Mouse (Mus musculus): ENCODE data around the gene Trpc5os. TPM values are rescaled to one million over a fixed set of nuclear protein-coding genes. Genes with fewer than 3 reads are reported as not detected.

Gene Trpc5os
- not detected in 2 replicates for total RNA-seq (2017)

- ATAC-seq (replicated peaks; ENCODE audit: low read depth, poor library complexity, severe bottlenecking): no peak
Observed at GRCm38 (mm10) chrX:144456281-144456680, at the start of gene Trpc5os. Trpc5os (plus strand) TSS chrX:144456581.

- ATAC-seq (replicated peaks; ENCODE audit: low read depth, poor library complexity, severe bottlenecking): no peak
Observed at GRCm38 (mm10) chrX:144408036-144408435, 48.3 kb upstream of the Trpc5os start.

DNA sequence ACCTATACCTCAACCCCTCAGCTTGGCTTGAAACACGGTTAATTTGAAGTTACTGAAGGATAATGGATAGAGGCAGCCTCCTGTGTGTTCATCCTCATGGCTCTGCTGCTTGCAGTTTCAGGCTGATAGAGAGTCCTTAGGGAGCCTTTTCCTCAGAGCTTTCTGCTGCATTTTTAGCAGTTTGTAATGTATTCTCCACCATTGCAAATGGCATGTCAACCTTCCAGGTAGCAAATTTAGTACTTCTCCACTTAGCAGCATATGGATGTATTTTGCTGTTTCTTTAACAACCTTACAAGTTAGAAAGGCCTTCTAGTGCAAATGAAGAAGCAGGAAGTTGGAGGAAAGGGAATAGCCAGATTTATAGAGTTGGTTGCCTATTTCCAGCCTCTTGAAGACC is 36.1 kb upstream of the Trpc5os start:
- no peak for ATAC-seq (replicated peaks; ENCODE audit: low read depth, poor library complexity, severe bottlenecking)

GRCm38 (mm10) chrX:144421091-144421490 is 35.3 kb upstream of the Trpc5os start:
- ATAC-seq (replicated peaks; ENCODE audit: low read depth, poor library complexity, severe bottlenecking): no peak

- ATAC-seq (replicated peaks; ENCODE audit: low read depth, poor library complexity, severe bottlenecking): no peak
Observed at GRCm38 (mm10) chrX:144423848-144424247, 32.5 kb upstream of the Trpc5os start.

DNA sequence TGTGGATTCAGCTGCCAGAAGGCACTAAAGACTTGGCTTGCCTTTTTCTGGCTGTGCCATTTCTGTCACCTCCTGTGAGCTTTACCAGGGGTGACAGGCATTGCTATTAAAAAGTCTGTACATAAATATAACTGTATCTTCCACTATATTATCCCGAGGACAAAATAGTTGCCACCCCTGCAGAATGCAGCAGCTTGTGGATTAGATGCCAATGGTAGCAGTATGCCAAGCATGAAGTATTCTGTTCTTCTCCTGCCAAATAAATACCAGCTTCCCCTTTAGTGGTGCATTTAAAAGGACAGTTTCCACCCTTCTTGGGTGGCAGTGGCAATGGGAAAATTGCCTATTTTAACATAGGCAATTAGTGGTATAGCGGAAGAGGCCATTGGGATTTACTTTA is 8.0 kb downstream of the Trpc5os start:
- ATAC-seq (replicated peaks; ENCODE audit: low read depth, poor library complexity, severe bottlenecking): no peak

- ATAC-seq (replicated peaks; ENCODE audit: low read depth, poor library complexity, severe bottlenecking): no peak
Observed at GRCm38 (mm10) chrX:144491394-144491793, 35.0 kb downstream of the Trpc5os start.

DNA sequence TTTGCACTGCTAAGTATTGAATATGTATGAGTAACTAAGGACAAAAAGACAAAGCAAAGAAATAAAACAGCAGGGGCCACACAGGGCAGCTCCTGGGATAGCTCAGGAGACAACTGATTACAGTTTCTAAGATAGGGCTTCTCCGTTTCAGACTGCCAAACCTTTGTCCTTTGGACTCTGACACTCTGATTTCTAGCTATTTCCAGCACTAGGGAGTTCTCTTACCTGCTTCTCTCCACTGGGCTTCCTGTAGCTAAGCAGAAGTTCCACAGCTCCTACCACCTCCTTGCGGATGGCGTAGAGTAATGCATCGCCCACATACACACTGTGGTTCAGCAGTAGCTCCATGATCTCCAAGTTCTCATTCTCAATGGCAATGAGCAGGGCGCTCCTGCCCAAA is 66.9 kb downstream of the Trpc5os start:
- no peak for ATAC-seq (replicated peaks; ENCODE audit: low read depth, poor library complexity, severe bottlenecking)

- peak; percentile 100 for ATAC-seq (replicated peaks; ENCODE audit: low read depth, poor library complexity, severe bottlenecking)
Observed at GRCm38 (mm10) chrX:144526042-144526441, 69.7 kb downstream of the Trpc5os start.

Other genes starting within 250 kb of the Trpc5os start
- gene Alg13, start 138.8 kb upstream of the Trpc5os start, total RNA-seq (2017): 7.0 and 15.5 TPM in 2 replicates
- not detected in 2 replicates for gene Trpc5, start 231.6 kb downstream of the Trpc5os start, total RNA-seq (2017)
- gene Rtl4, start 232.3 kb downstream of the Trpc5os start, total RNA-seq (2017): not detected in 2 replicates